Mouse (Mus musculus): ENCODE measurements around the gene Trp53rka.
"Not testable (repeated sequence)": the region's sequence is repeated elsewhere in the genome, so short reads cannot be mapped to it uniquely, and the experiment has no call there.

Gene Trp53rka

GRCm38 (mm10) chr2:165492648-165493553 is at the start of gene Trp53rka:
Gene Trp53rka (minus strand): TSS chr2:165493324.
- DNase-seq (ENCODE audit: low read depth) = peak; percentile 54

GRCm38 (mm10) chr2:165540975-165541374 is 47.9 kb upstream of the Trp53rka start:
- no peak for DNase-seq (ENCODE audit: low read depth)

- no peak for DNase-seq (ENCODE audit: low read depth)
Observed at GRCm38 (mm10) chr2:165533789-165534188, 40.7 kb upstream of the Trp53rka start.

- peak; percentile 16 for DNase-seq (ENCODE audit: low read depth)
Observed at GRCm38 (mm10) chr2:165529106-165529505, 36.0 kb upstream of the Trp53rka start.

GRCm38 (mm10) chr2:165525609-165526008 is 32.5 kb upstream of the Trp53rka start:
- DNase-seq (ENCODE audit: low read depth) = no peak

- DNase-seq (ENCODE audit: low read depth) = no peak
Observed at GRCm38 (mm10) chr2:165515178-165515728, 22.1 kb upstream of the Trp53rka start.

GRCm38 (mm10) chr2:165512870-165513600 is 19.9 kb upstream of the Trp53rka start:
- DNase-seq (ENCODE audit: low read depth) = no peak

GRCm38 (mm10) chr2:165512426-165512825 is 19.3 kb upstream of the Trp53rka start:
- no peak for DNase-seq (ENCODE audit: low read depth)

- peak; percentile 23 for DNase-seq (ENCODE audit: low read depth)
Observed at GRCm38 (mm10) chr2:165511530-165511929, 18.4 kb upstream of the Trp53rka start.

- DNase-seq (ENCODE audit: low read depth) = not testable (repeated sequence)
Observed at GRCm38 (mm10) chr2:165510914-165511458, 17.9 kb upstream of the Trp53rka start.

GRCm38 (mm10) chr2:165510466-165510865 is 17.3 kb upstream of the Trp53rka start:
- no peak for DNase-seq (ENCODE audit: low read depth)

GRCm38 (mm10) chr2:165509686-165510085 is 16.6 kb upstream of the Trp53rka start:
- no peak for DNase-seq (ENCODE audit: low read depth)

- DNase-seq (ENCODE audit: low read depth) = no peak
Observed at GRCm38 (mm10) chr2:165503259-165504203, 10.4 kb upstream of the Trp53rka start, which contains the start of gene Slc2a10. Gene Slc2a10 (plus strand): TSS chr2:165503787.

- no peak for DNase-seq (ENCODE audit: low read depth)
Observed at GRCm38 (mm10) chr2:165498816-165499215, 5.7 kb upstream of the Trp53rka start.

GRCm38 (mm10) chr2:165497706-165498275 is 4.7 kb upstream of the Trp53rka start:
- no peak for DNase-seq (ENCODE audit: low read depth)

GRCm38 (mm10) chr2:165496251-165496650 is 3.1 kb upstream of the Trp53rka start:
- no peak for DNase-seq (ENCODE audit: low read depth)

GRCm38 (mm10) chr2:165494495-165494894 is 1.4 kb upstream of the Trp53rka start:
- no peak for DNase-seq (ENCODE audit: low read depth)

GRCm38 (mm10) chr2:165493587-165494210 is 575 bp upstream of the Trp53rka start:
- DNase-seq (ENCODE audit: low read depth) = no peak

GRCm38 (mm10) chr2:165486881-165487535 is 6.1 kb downstream of the Trp53rka start:
- no peak for DNase-seq (ENCODE audit: low read depth)

GRCm38 (mm10) chr2:165486401-165486800 is 6.7 kb downstream of the Trp53rka start:
- no peak for DNase-seq (ENCODE audit: low read depth)

All from c-Kit-positive CD71-positive TER-119-negative erythroid progenitor cells, embryonic 14.5 days (primary cell).